Mouse (Mus musculus) lung, postnatal 0 days (tissue): ENCODE data around the gene Tcte3.

Experiments used
- CTCF ChIP-seq: IDR thresholded peaks from 2 replicates; pipeline ENCODE4 v1.5.1; 2016; ENCODE audit warnings: antibody characterized with exemption, mild to moderate bottlenecking
- EP300 ChIP-seq: IDR thresholded peaks from 2 replicates; pipeline ENCODE4 v1.6.1; 2016; ENCODE audit warnings: antibody characterized with exemption, mild to moderate bottlenecking, control low read depth

- TF ChIP-seq CTCF (no peak), EP300 (no peak)
Observed at GRCm38 (mm10) chr17:15084226-15084848, 43.0 kb upstream of the Tcte3 start.
